Mouse (Mus musculus) G1E (cell line): ENCODE measurements around the gene Apol8. TPM values are rescaled to one million over a fixed set of nuclear protein-coding genes. Genes with fewer than 3 reads are reported as not detected.

Experiments used
- ATAC-seq: 2 replicates; pipeline ENCODE4 v1.8.0; 2016; ENCODE audit warnings: mild to moderate bottlenecking; ENCODE audit not compliant: insufficient number of reproducible peaks, poor library complexity, low FRiP score, severe bottlenecking; ENCODE audit errors: extremely low read depth
- DNase-seq: peaks from one replicate; pipeline ENCODE4 v3.0.0; 2012; ENCODE audit warnings: low spot score
- H3K27me3 ChIP-seq: 2 replicates; pipeline ENCODE4 v1.6.1; 2012; ENCODE audit warnings: mild to moderate bottlenecking, low read length, inconsistent platforms; ENCODE audit not compliant: insufficient read depth
- H3K36me3 ChIP-seq: replicated peaks from 2 replicates; pipeline ENCODE3; 2012; ENCODE audit warnings: mild to moderate bottlenecking, inconsistent platforms
- H3K4me1 ChIP-seq: 2 replicates; pipeline ENCODE4 v1.6.1; 2012; ENCODE audit warnings: low read depth, low read length, inconsistent platforms, mixed read lengths; ENCODE audit not compliant: insufficient read depth
- H3K4me3 ChIP-seq: 2 replicates; pipeline ENCODE4 v1.5.1; 2012; ENCODE audit warnings: low read depth, mild to moderate bottlenecking, inconsistent platforms, low read length, moderate library complexity, mixed read lengths
- H3K9me3 ChIP-seq: replicated peaks from 2 replicates; pipeline ENCODE4 v1.6.1; 2012; ENCODE audit warnings: inconsistent platforms
- CTCF ChIP-seq: IDR thresholded peaks from 2 replicates; pipeline ENCODE4 v1.5.1; 2012; ENCODE audit warnings: low read depth, low read length, inconsistent platforms, mixed read lengths
- GATA1 ChIP-seq: IDR thresholded peaks from 2 replicates; pipeline ENCODE4 v1.6.1; 2012; ENCODE audit warnings: borderline replicate concordance, low read length, inconsistent platforms, mixed read lengths
- GATA2 ChIP-seq: IDR thresholded peaks from 2 replicates; pipeline ENCODE4 v1.6.1; 2012; ENCODE audit warnings: low read depth, low read length, inconsistent platforms, borderline replicate concordance
- POLR2AphosphoS5 ChIP-seq: IDR thresholded peaks from 2 replicates; pipeline ENCODE4 v1.6.1; 2012; ENCODE audit warnings: low read depth, low read length, inconsistent platforms; ENCODE audit not compliant: insufficient replicate concordance
- TAL1 ChIP-seq: conservative IDR thresholded peaks from 2 replicates; pipeline ENCODE4 v1.6.1; 2012; ENCODE audit warnings: low read depth, low read length, inconsistent platforms, mixed read lengths
- polyA plus RNA-seq: library from polyadenylated mRNA; stranded (reverse); fragments of >175 nt; gene quantifications from 2 replicates; pipeline ENCODE4 v1.2.3, GENCODE M21; 2012
- total RNA-seq, 2 experiments: library from RNA; stranded (forward) in 1 of 2; stranded (reverse) in 1 of 2; fragments of 200-1000 nt in 1 of 2; fragments of >200 nt in 1 of 2; fragmentation: Nextera tagmentation in 1 of 2; gene quantifications; 2 replicates each; pipeline ENCODE4 v1.2.3; 2014 to 2017

Apol8 gene
- total and polyA plus RNA-seq, 3 experiments, result 0.55 to 13.3 TPM; not detected in 1

DNA sequence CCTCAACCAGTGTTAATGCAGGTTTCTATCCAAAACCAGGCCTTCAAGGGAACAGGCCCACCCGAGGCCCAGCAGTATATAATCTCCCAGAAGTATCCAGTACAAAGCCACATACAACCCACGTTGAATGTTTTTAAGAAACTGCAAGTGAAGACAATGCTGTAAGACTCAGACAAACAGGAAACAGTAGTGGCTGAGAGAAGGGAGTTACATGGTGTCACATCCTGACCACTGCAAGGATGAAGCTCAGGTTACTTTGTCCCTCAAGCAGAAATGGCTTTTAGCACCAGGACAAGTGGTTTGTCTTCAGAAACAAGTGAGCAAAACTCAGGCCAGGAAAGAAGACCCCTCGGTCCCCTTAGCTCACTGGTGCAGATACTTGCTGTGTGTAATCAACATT, 32.4 kb upstream of the Apol8 start:
- ATAC-seq, result no peak

DNA sequence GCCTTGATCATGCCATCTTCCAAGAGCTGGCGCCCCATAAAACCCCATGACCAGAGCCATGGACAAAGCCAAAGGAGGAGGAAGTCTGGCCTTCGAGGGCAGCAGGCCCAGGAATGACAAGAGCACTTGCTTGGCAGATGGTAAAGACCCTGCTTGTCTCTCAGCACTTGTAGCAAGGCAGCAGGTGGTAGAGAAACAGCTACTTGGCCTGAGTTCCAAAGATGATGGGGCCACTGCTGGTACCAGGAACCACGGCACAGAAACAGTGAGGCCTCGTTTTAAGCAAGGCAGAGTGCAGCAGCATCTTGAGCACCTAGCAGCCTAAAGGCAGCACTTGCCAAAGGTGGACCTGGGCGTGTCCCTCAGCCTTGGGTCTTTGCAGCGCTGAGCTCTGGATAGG, 31.6 kb upstream of the Apol8 start:
- Histone ChIP-seq H3K4me3 (no peak overlapping the region), H3K4me1 (no peaks in the 10 kb centered on the region), H3K9me3 (no peaks in the 10 kb centered on the region), H3K36me3 (peaks cover 100% of the 10 kb centered on the region), H3K27me3 (no peaks in the 10 kb centered on the region)
- ATAC-seq (no peak), DNase-seq (no peak)
- no peak for TF ChIP-seq CTCF
- TF ChIP-seq GATA1, result no peak
- TF ChIP-seq POLR2AphosphoS5, result no peak
- no peak for TF ChIP-seq GATA2
- no peak for TF ChIP-seq TAL1

More for the DNA sequence above, 32.4 kb upstream of the Apol8 start:
- DNase-seq, result no peak
- Histone ChIP-seq H3K27me3 (no peaks in the 10 kb centered on the region), H3K9me3 (no peaks in the 10 kb centered on the region), H3K4me3 (no peak overlapping the region), H3K4me1 (no peaks in the 10 kb centered on the region), H3K36me3 (peaks cover 100% of the 10 kb centered on the region)
- TF ChIP-seq TAL1 (no peak), GATA1 (no peak), POLR2AphosphoS5 (no peak), CTCF (no peak)

DNA sequence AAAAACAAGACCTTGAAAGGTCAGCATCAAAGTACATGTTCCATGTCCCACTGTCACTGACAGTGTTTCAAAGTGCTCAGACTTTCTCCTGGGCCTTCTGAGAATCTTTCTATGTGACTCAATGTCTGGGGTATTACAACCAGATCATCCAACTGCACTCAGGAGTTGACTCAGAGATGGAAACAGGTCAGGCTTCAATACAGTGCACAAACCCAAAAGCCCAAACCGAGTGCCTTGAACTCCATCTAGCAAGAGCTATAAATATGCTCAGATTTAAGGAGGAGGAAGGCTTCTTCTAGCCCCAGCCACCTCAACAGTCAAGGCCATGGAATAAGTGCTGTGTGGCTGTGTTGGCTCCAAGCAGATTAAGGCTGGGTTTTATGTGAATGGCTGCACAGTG, 29.0 kb upstream of the Apol8 start:
- Histone ChIP-seq H3K27me3 (no peaks in the 10 kb centered on the region), H3K4me1 (no peaks in the 10 kb centered on the region), H3K9me3 (no peaks in the 10 kb centered on the region), H3K36me3 (peaks cover 100% of the 10 kb centered on the region), H3K4me3 (no peak overlapping the region)
- DNase-seq (no peak), ATAC-seq (no peak)
- TF ChIP-seq CTCF (no peak), GATA2 (no peak), GATA1 (no peak), POLR2AphosphoS5 (no peak), TAL1 (no peak)

DNA sequence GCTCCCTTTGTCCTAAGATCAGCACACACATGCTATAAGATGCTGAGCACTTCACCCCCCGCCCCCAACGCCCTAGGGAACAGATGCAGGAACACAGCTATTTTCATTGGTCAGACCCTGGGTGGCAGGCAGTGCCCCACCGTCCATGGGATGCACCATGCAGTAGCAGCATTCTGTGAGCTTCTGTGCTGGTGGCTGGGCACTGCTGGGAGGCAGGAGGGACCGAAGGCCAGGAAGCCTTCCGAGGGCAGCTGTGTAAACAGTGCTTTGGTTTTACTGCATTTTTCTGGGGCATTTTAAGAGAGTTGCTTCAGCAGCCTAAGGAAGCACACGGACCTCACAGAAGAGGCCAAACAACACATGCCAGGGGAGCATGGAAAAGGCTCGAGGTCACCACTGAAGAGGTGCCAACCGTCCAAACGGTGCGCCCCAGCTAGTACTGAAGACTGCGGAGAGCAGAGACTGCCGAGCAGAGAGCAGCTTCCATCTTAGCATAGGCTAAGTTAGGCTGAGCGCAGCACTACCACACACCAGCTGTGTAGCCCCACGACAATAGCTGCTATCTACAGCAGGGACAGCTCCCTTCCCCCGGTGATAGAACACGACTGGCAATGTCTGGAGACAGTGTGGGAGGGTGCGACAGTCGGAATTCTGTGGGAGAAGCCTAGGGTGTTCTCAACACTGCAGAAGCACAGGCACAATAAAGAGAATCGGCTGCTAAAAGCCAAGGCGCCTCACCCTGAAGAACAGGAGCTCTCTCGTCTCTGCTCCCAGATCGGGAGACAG, 27.4 kb upstream of the Apol8 start:
- no peaks in the 10 kb centered on the region for H3K27me3 ChIP-seq
- H3K4me3 ChIP-seq, result no peak overlapping the region
- ATAC-seq (no peak), DNase-seq (no peak)
- H3K4me1 ChIP-seq, result no peaks in the 10 kb centered on the region
- H3K9me3 ChIP-seq, result no peaks in the 10 kb centered on the region
- H3K36me3 ChIP-seq, result peaks cover 100% of the 10 kb centered on the region
- TF ChIP-seq GATA2 (no peak), TAL1 (no peak), CTCF (no peak), GATA1 (no peak), POLR2AphosphoS5 (no peak)

DNA sequence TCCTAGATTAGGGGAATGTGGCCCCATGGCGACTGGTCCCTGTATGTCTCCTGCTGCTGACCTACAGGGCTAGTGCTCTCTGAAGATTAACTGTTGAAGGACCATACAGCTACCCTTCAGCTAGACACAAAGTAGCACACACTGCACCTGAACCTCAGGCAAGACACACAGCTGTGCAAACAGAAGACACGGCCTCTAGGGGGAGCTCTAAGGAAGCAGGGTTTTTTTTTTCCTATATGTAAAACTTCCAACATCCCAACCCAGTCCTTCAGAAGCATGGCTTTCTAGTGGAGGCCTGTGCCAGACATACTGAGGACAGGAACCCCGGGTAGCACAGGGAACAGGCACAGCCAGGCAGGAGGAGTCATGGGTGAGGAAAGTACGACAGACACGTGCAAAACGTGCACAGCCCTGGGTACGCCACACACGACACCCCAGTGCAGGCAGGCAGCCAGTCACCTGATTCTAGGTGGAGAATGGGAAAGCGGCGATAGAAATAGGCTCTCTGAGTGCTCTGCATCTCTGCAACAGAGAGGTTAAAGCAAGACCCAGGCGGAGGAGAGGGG, 25.7 kb upstream of the Apol8 start:
- ATAC-seq, result no peak
- TF ChIP-seq CTCF (peak; percentile 52; the same call in 1 of the 2 replicates), TAL1 (no peak)
- H3K4me1 ChIP-seq, result no peaks in the 10 kb centered on the region
- no peaks in the 10 kb centered on the region for H3K9me3 ChIP-seq
- H3K4me3 ChIP-seq, result no peak overlapping the region
- no peaks in the 10 kb centered on the region; the same call in 1 of the 2 replicates for H3K27me3 ChIP-seq
- peak; percentile 51 for DNase-seq
- peaks cover 100% of the 10 kb centered on the region for H3K36me3 ChIP-seq

DNA sequence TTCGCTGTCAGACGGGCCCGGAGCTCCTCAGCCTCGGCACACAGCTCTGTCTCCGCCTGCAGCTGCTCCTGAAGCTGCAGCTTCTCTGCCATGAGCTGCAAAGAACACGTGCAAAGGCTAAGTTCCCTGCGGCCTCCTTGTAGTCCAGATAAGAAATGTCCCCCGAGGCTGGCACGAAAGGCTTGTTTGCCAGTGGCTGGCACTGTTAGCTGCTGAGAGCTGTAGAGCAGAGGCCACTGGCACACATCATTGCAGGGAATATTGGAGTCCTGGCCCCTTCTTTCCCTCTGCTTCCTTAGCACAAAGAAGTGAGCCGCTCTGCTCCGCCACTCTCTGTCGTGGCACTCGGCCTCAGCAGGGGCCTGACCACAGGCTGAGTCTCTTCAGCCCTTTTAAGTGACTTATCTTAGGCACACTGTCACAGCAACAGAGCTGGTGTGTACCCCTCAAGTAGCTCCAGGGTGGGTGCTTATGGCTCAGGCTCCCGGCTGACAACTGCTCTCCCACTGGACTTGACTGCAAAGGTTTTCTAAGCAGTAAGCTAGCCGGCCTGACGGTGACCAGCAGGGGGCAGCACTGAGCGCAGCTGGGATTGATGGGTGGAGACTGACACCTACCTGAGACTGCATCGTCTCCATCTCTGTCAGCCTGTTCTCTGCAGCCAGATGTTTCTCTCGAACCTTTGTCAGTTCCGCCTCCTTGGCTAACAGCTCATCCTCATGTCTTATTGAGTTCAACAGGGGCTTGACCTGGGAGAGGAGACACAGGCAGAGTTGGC, 18.6 kb upstream of the Apol8 start:
- H3K36me3 ChIP-seq, result peaks cover 99% of the 10 kb centered on the region
- H3K9me3 ChIP-seq, result no peaks in the 10 kb centered on the region
- H3K4me1 ChIP-seq, result peaks cover 5% of the 10 kb centered on the region
- no peak overlapping the region for H3K4me3 ChIP-seq
- ATAC-seq, result no peak
- peak; percentile 98 for TF ChIP-seq CTCF
- no peak for TF ChIP-seq GATA1
- TF ChIP-seq POLR2AphosphoS5, result no peak
- H3K27me3 ChIP-seq, result no peaks in the 10 kb centered on the region; the same call in 1 of the 2 replicates
- peak; percentile 66 for DNase-seq
